Mouse (Mus musculus): ENCODE measurements around the gene Ift27. TPM values are rescaled to one million over a fixed set of nuclear protein-coding genes. Genes with fewer than 3 reads are reported as not detected.

Ift27 gene
- total and polyA plus RNA-seq, 3 experiments = 15.4 to 97.5 (median 15.7) TPM

- no peak for DNase-seq (ENCODE audit: low spot score)
- H3K4me3 ChIP-seq (ENCODE audit: low read depth, low read length) = no peak overlapping the region
- peaks cover 22% of the 10 kb centered on the region for H3K27me3 ChIP-seq (ENCODE audit: insufficient read depth, low read length)
- no peaks in the 10 kb centered on the region for H3K36me3 ChIP-seq (replicated peaks)
- no peaks in the 10 kb centered on the region for H3K4me1 ChIP-seq (ENCODE audit: insufficient read depth, low read depth, low read length)
- ATAC-seq (ENCODE audit: extremely low read depth, insufficient number of reproducible peaks, low FRiP score, poor library complexity, severe bottlenecking) = no peak
- TF ChIP-seq POLR2AphosphoS5 (IDR thresholded peaks at IDR 0.05; ENCODE audit: insufficient replicate concordance, low read depth, low read length) = no peak
- no peak for TF ChIP-seq CTCF (IDR thresholded peaks at IDR 0.05; ENCODE audit: low read depth, low read length)
- no peak for TF ChIP-seq TAL1 (conservative IDR thresholded peaks at IDR 0.05; ENCODE audit: low read depth, low read length)
- no peak for TF ChIP-seq GATA1 (IDR thresholded peaks at IDR 0.05; ENCODE audit: borderline replicate concordance, low read length)
- no peaks in the 10 kb centered on the region for H3K9me3 ChIP-seq (replicated peaks)
These were observed 30.3 kb upstream of the Ift27 start for GRCm38 (mm10) chr15:78204053-78204847.

- TF ChIP-seq GATA1 (IDR thresholded peaks at IDR 0.05; ENCODE audit: borderline replicate concordance, low read length) = no peak
- TF ChIP-seq TAL1 (conservative IDR thresholded peaks at IDR 0.05; ENCODE audit: low read depth, low read length) = no peak
- no peak for TF ChIP-seq CTCF (IDR thresholded peaks at IDR 0.05; ENCODE audit: low read depth, low read length)
- TF ChIP-seq GATA2 (IDR thresholded peaks at IDR 0.05; ENCODE audit: borderline replicate concordance, low read depth, low read length) = no peak
- no peak for TF ChIP-seq POLR2AphosphoS5 (IDR thresholded peaks at IDR 0.05; ENCODE audit: insufficient replicate concordance, low read depth, low read length)
- Histone ChIP-seq H3K27me3 (ENCODE audit: insufficient read depth, low read length) (peaks cover 16% of the 10 kb centered on the region), H3K9me3 (replicated peaks) (no peaks in the 10 kb centered on the region), H3K4me1 (ENCODE audit: insufficient read depth, low read depth, low read length) (no peaks in the 10 kb centered on the region), H3K36me3 (replicated peaks) (no peaks in the 10 kb centered on the region), H3K4me3 (ENCODE audit: low read depth, low read length) (no peak overlapping the region)
- DNase-seq (ENCODE audit: low spot score) (no peak), ATAC-seq (ENCODE audit: extremely low read depth, insufficient number of reproducible peaks, low FRiP score, poor library complexity, severe bottlenecking) (no peak)
These were observed 21.4 kb upstream of the Ift27 start for GRCm38 (mm10) chr15:78195096-78195880.

- no peak for ATAC-seq (ENCODE audit: extremely low read depth, insufficient number of reproducible peaks, low FRiP score, poor library complexity, severe bottlenecking)
- H3K36me3 ChIP-seq (replicated peaks) = no peaks in the 10 kb centered on the region
- H3K9me3 ChIP-seq (replicated peaks) = no peaks in the 10 kb centered on the region
- no peak for DNase-seq (ENCODE audit: low spot score)
- no peak overlapping the region for H3K4me3 ChIP-seq (ENCODE audit: low read depth, low read length)
- peaks cover 21% of the 10 kb centered on the region for H3K27me3 ChIP-seq (ENCODE audit: insufficient read depth, low read length)
- H3K4me1 ChIP-seq (ENCODE audit: insufficient read depth, low read depth, low read length) = no peaks in the 10 kb centered on the region
- TF ChIP-seq CTCF (IDR thresholded peaks at IDR 0.05; ENCODE audit: low read depth, low read length) (no peak), TAL1 (conservative IDR thresholded peaks at IDR 0.05; ENCODE audit: low read depth, low read length) (no peak), GATA1 (IDR thresholded peaks at IDR 0.05; ENCODE audit: borderline replicate concordance, low read length) (no peak), POLR2AphosphoS5 (IDR thresholded peaks at IDR 0.05; ENCODE audit: insufficient replicate concordance, low read depth, low read length) (no peak), GATA2 (IDR thresholded peaks at IDR 0.05; ENCODE audit: borderline replicate concordance, low read depth, low read length) (no peak)
These were observed 20.4 kb upstream of the Ift27 start for GRCm38 (mm10) chr15:78194320-78194719.

GRCm38 (mm10) chr15:78189636-78190035 is 15.7 kb upstream of the Ift27 start:
- DNase-seq (ENCODE audit: low spot score) = no peak

GRCm38 (mm10) chr15:78188546-78188945 is 14.6 kb upstream of the Ift27 start:
- Histone ChIP-seq H3K36me3 (replicated peaks) (no peaks in the 10 kb centered on the region), H3K4me1 (ENCODE audit: insufficient read depth, low read depth, low read length) (no peaks in the 10 kb centered on the region), H3K27me3 (ENCODE audit: insufficient read depth, low read length) (peaks cover 14% of the 10 kb centered on the region), H3K4me3 (ENCODE audit: low read depth, low read length) (no peak overlapping the region), H3K9me3 (replicated peaks) (no peaks in the 10 kb centered on the region)
- no peak for TF ChIP-seq TAL1 (conservative IDR thresholded peaks at IDR 0.05; ENCODE audit: low read depth, low read length)
- TF ChIP-seq GATA1 (IDR thresholded peaks at IDR 0.05; ENCODE audit: borderline replicate concordance, low read length) = no peak
- TF ChIP-seq POLR2AphosphoS5 (IDR thresholded peaks at IDR 0.05; ENCODE audit: insufficient replicate concordance, low read depth, low read length) = no peak
- no peak for TF ChIP-seq GATA2 (IDR thresholded peaks at IDR 0.05; ENCODE audit: borderline replicate concordance, low read depth, low read length)
- no peak for TF ChIP-seq CTCF (IDR thresholded peaks at IDR 0.05; ENCODE audit: low read depth, low read length)
- DNase-seq (ENCODE audit: low spot score) (no peak), ATAC-seq (ENCODE audit: extremely low read depth, insufficient number of reproducible peaks, low FRiP score, poor library complexity, severe bottlenecking) (no peak)

More at GRCm38 (mm10) chr15:78189636-78190035, 15.7 kb upstream of the Ift27 start:
- peaks cover 18% of the 10 kb centered on the region for H3K27me3 ChIP-seq (ENCODE audit: insufficient read depth, low read length)
- ATAC-seq (ENCODE audit: extremely low read depth, insufficient number of reproducible peaks, low FRiP score, poor library complexity, severe bottlenecking) = no peak
- TF ChIP-seq POLR2AphosphoS5 (IDR thresholded peaks at IDR 0.05; ENCODE audit: insufficient replicate concordance, low read depth, low read length) = no peak
- TF ChIP-seq GATA1 (IDR thresholded peaks at IDR 0.05; ENCODE audit: borderline replicate concordance, low read length) = no peak
- no peak for TF ChIP-seq CTCF (IDR thresholded peaks at IDR 0.05; ENCODE audit: low read depth, low read length)
- no peak for TF ChIP-seq TAL1 (conservative IDR thresholded peaks at IDR 0.05; ENCODE audit: low read depth, low read length)
- H3K36me3 ChIP-seq (replicated peaks) = no peaks in the 10 kb centered on the region
- no peak overlapping the region for H3K4me3 ChIP-seq (ENCODE audit: low read depth, low read length)
- H3K4me1 ChIP-seq (ENCODE audit: insufficient read depth, low read depth, low read length) = no peaks in the 10 kb centered on the region
- no peaks in the 10 kb centered on the region for H3K9me3 ChIP-seq (replicated peaks)

GRCm38 (mm10) chr15:78186906-78187305 is 13.0 kb upstream of the Ift27 start:
- H3K9me3 ChIP-seq (replicated peaks) = no peaks in the 10 kb centered on the region
- no peaks in the 10 kb centered on the region for H3K4me1 ChIP-seq (ENCODE audit: insufficient read depth, low read depth, low read length)
- TF ChIP-seq POLR2AphosphoS5 (IDR thresholded peaks at IDR 0.05; ENCODE audit: insufficient replicate concordance, low read depth, low read length) (no peak), GATA2 (IDR thresholded peaks at IDR 0.05; ENCODE audit: borderline replicate concordance, low read depth, low read length) (no peak), TAL1 (conservative IDR thresholded peaks at IDR 0.05; ENCODE audit: low read depth, low read length) (no peak), GATA1 (IDR thresholded peaks at IDR 0.05; ENCODE audit: borderline replicate concordance, low read length) (no peak), CTCF (IDR thresholded peaks at IDR 0.05; ENCODE audit: low read depth, low read length) (no peak)
- no peak overlapping the region for H3K4me3 ChIP-seq (ENCODE audit: low read depth, low read length)
- no peaks in the 10 kb centered on the region for H3K36me3 ChIP-seq (replicated peaks)
- H3K27me3 ChIP-seq (ENCODE audit: insufficient read depth, low read length) = peaks cover 22% of the 10 kb centered on the region
- no peak for ATAC-seq (ENCODE audit: extremely low read depth, insufficient number of reproducible peaks, low FRiP score, poor library complexity, severe bottlenecking)
- DNase-seq (ENCODE audit: low spot score) = no peak

Measured in G1E (cell line).